Mouse (Mus musculus) MEL (cell line): ENCODE measurements around the gene Paqr6. TPM values are rescaled to one million over a fixed set of nuclear protein-coding genes. Genes with fewer than 3 reads are reported as not detected.

Experiments used
- DNase-seq: peaks from one replicate; pipeline ENCODE4 v3.0.0; 2011; ENCODE audit warnings: low read depth, low spot score
- H3K27ac ChIP-seq: 2 replicates; pipeline ENCODE4 v1.5.1; 2012; ENCODE audit warnings: low read depth, mild to moderate bottlenecking, control low read depth, low read length, moderate library complexity; ENCODE audit not compliant: control insufficient read depth
- H3K27me3 ChIP-seq, 2 experiments: fragments of 150-350 bp in 1 of 2; sonication (generic) in 1 of 2; 2 replicates each; pipeline ENCODE4 v1.6.1; 2012; ENCODE audit warnings: low read length in 2 of 2, mild to moderate bottlenecking in 2 of 2, improper control_type of control experiment in 1 of 2, moderate library complexity in 1 of 2; ENCODE audit not compliant: insufficient read depth in 2 of 2, control insufficient read depth in 1 of 2
- H3K36me3 ChIP-seq, 2 experiments: 2 replicates each; pipeline ENCODE4 v1.6.1; 2012 to 2014; ENCODE audit warnings: low read length in 2 of 2, improper control_type of control experiment in 1 of 2, inconsistent platforms in 1 of 2, mild to moderate bottlenecking in 1 of 2; ENCODE audit not compliant: insufficient read depth in 2 of 2, control insufficient read depth in 1 of 2
- H3K4me1 ChIP-seq, 2 experiments: fragments of 150-350 bp in 1 of 2; sonication (generic) in 1 of 2; 2 replicates each; pipeline ENCODE4 v1.6.1; 2012; ENCODE audit warnings: low read length in 2 of 2, improper control_type of control experiment in 1 of 2, mild to moderate bottlenecking in 1 of 2; ENCODE audit not compliant: insufficient read depth in 2 of 2, control insufficient read depth in 1 of 2
- H3K4me3 ChIP-seq, 2 experiments: fragments of 150-350 bp in 1 of 2; sonication (generic) in 1 of 2; 2 replicates each; pipeline ENCODE4 v1.5.1; 2012; ENCODE audit warnings: low read depth in 2 of 2, low read length in 2 of 2, mild to moderate bottlenecking in 2 of 2, moderate library complexity in 2 of 2, control low read depth in 1 of 2, improper control_type of control experiment in 1 of 2; ENCODE audit not compliant: control insufficient read depth in 1 of 2, insufficient read depth in 1 of 2
- H3K79me2 ChIP-seq: 2 replicates; pipeline ENCODE4 v1.6.1; 2012; ENCODE audit warnings: mild to moderate bottlenecking, low read length, moderate library complexity; ENCODE audit not compliant: control insufficient read depth, poor library complexity, insufficient read depth
- H3K9ac ChIP-seq: 2 replicates; pipeline ENCODE4 v1.6.1; 2012; ENCODE audit warnings: low read depth, mild to moderate bottlenecking, control low read depth, low read length, moderate library complexity; ENCODE audit not compliant: control insufficient read depth, poor library complexity, severe bottlenecking
- H3K9me3 ChIP-seq: fragments of 150-350 bp; sonication (generic); replicated peaks from 2 replicates; pipeline ENCODE4 v1.6.1; 2012; ENCODE audit warnings: mild to moderate bottlenecking, low read length, improper control_type of control experiment, moderate library complexity; ENCODE audit not compliant: insufficient read depth
- BHLHE40 ChIP-seq: IDR thresholded peaks from 2 replicates; pipeline ENCODE4 v1.6.1; 2012; ENCODE audit warnings: low read depth, mild to moderate bottlenecking, inconsistent platforms, low read length, improper control_type of control experiment, borderline replicate concordance
- CHD1 ChIP-seq: IDR thresholded peaks from 2 replicates; pipeline ENCODE4 v1.6.1; 2012; ENCODE audit warnings: low read depth, mild to moderate bottlenecking, inconsistent platforms, low read length, improper control_type of control experiment
- CHD2 ChIP-seq: IDR thresholded peaks from 2 replicates; pipeline ENCODE4 v1.6.1; 2011; ENCODE audit warnings: low read length, improper control_type of control experiment
- CTCF ChIP-seq, 3 experiments: IDR thresholded peaks in 2 of 3; conservative IDR thresholded peaks in 1 of 3; 2 replicates each; pipeline ENCODE4 v1.5.1; 2011 to 2012; ENCODE audit warnings: low read length in 3 of 3, low read depth in 2 of 3, mild to moderate bottlenecking in 2 of 3, improper control_type of control experiment in 1 of 3, inconsistent platforms in 1 of 3, mixed read lengths in 1 of 3, moderate library complexity in 1 of 3; ENCODE audit not compliant: control insufficient read depth in 1 of 3, insufficient read depth in 1 of 3, poor library complexity in 1 of 3, severe bottlenecking in 1 of 3
- ELF1 ChIP-seq: IDR thresholded peaks from 2 replicates; pipeline ENCODE4 v1.6.1; 2014; ENCODE audit warnings: low read depth, mild to moderate bottlenecking, inconsistent platforms, low read length, improper control_type of control experiment, moderate library complexity
- GATA1 ChIP-seq: IDR thresholded peaks from 2 replicates; pipeline ENCODE4 v1.6.1; 2011; ENCODE audit warnings: low read depth, low read length, improper control_type of control experiment
- HCFC1 ChIP-seq: IDR thresholded peaks from 2 replicates; pipeline ENCODE4 v1.6.1; 2012; ENCODE audit warnings: low read depth, mild to moderate bottlenecking, inconsistent platforms, low read length, improper control_type of control experiment, moderate library complexity
- KAT2A ChIP-seq: conservative IDR thresholded peaks from 2 replicates; pipeline ENCODE4 v1.6.1; 2012; ENCODE audit warnings: low read depth, low read length, improper control_type of control experiment, inconsistent platforms
- MAFK ChIP-seq: IDR thresholded peaks from 2 replicates; pipeline ENCODE4 v1.6.1; 2011; ENCODE audit warnings: low read depth, mild to moderate bottlenecking, low read length, improper control_type of control experiment, borderline replicate concordance
- MAZ ChIP-seq: IDR thresholded peaks from 2 replicates; pipeline ENCODE4 v1.6.1; 2012; ENCODE audit warnings: low read depth, mild to moderate bottlenecking, inconsistent platforms, low read length, improper control_type of control experiment
- MXI1 ChIP-seq: IDR thresholded peaks from 2 replicates; pipeline ENCODE4 v1.6.1; 2011; ENCODE audit warnings: mild to moderate bottlenecking, low read depth, low read length, improper control_type of control experiment
- MYB ChIP-seq: IDR thresholded peaks from 2 replicates; pipeline ENCODE4 v1.6.1; 2011; ENCODE audit warnings: mild to moderate bottlenecking, low read depth, low read length, improper control_type of control experiment
- NELFE ChIP-seq: IDR thresholded peaks from 2 replicates; pipeline ENCODE4 v1.6.1; 2011; ENCODE audit warnings: low read depth, low read length, improper control_type of control experiment
- NRF1 ChIP-seq: IDR thresholded peaks from 2 replicates; pipeline ENCODE4 v1.6.1; 2014; ENCODE audit warnings: low read depth, mild to moderate bottlenecking, inconsistent platforms, low read length, improper control_type of control experiment, moderate library complexity; ENCODE audit not compliant: poor library complexity, insufficient read depth, severe bottlenecking
- RCOR1 ChIP-seq: IDR thresholded peaks from 2 replicates; pipeline ENCODE4 v1.6.1; 2012; ENCODE audit warnings: low read depth, mild to moderate bottlenecking, inconsistent platforms, low read length, improper control_type of control experiment
- SIN3A ChIP-seq: IDR thresholded peaks from 2 replicates; pipeline ENCODE4 v1.6.1; 2012; ENCODE audit warnings: low read length, improper control_type of control experiment, inconsistent platforms
- TCF12 ChIP-seq: IDR thresholded peaks from 2 replicates; pipeline ENCODE4 v1.6.1; 2014; ENCODE audit warnings: low read depth, mild to moderate bottlenecking, inconsistent platforms, low read length, improper control_type of control experiment, moderate library complexity
- USF1 ChIP-seq: IDR thresholded peaks from 2 replicates; pipeline ENCODE4 v1.6.1; 2014; ENCODE audit warnings: low read depth, mild to moderate bottlenecking, inconsistent platforms, low read length, improper control_type of control experiment, moderate library complexity
- ZKSCAN1 ChIP-seq: IDR thresholded peaks from 2 replicates; pipeline ENCODE4 v1.6.1; 2012; ENCODE audit warnings: low read depth, mild to moderate bottlenecking, inconsistent platforms, low read length, improper control_type of control experiment, moderate library complexity
- ZMIZ1 ChIP-seq: IDR thresholded peaks from 2 replicates; pipeline ENCODE4 v1.6.1; 2012; ENCODE audit warnings: low read depth, mild to moderate bottlenecking, inconsistent platforms, low read length, improper control_type of control experiment, moderate library complexity
- ZNF384 ChIP-seq: IDR thresholded peaks from 2 replicates; pipeline ENCODE4 v1.6.1; 2012; ENCODE audit warnings: low read depth, mild to moderate bottlenecking, inconsistent platforms, low read length, improper control_type of control experiment
- polyA plus RNA-seq, 2 experiments: library from polyadenylated mRNA; stranded (reverse) in 1 of 2; unstranded in 1 of 2; fragments of >175 nt in 1 of 2; fragments of >200 nt in 1 of 2; gene quantifications; 2 replicates each; pipeline versions ENCODE4 v1.2.1 to v1.2.4; 2012; ENCODE audit warnings: low replicate concordance in 2 of 2, low read depth in 1 of 2; ENCODE audit not compliant: insufficient read length in 2 of 2, insufficient read depth in 1 of 2, missing spikeins in 1 of 2
- total RNA-seq: library from RNA; depleted of rRNA; stranded (reverse); fragments of 300-350 nt; gene quantifications from 2 replicates; pipeline ENCODE4 v1.2.3, GENCODE M21; 2012

Gene Paqr6
- total and polyA plus RNA-seq, 3 experiments, result 0.11 TPM; not detected in 2

- TF ChIP-seq ZMIZ1 (peak; percentile 64; the same call in 1 of the 2 replicates), CHD2 (peak; percentile 95), TCF12 (no peak; the same call in 1 of the 2 replicates), NRF1 (no peak), ELF1 (peak; percentile 53; the same call in 1 of the 2 replicates), MAZ (peak; percentile 94; the same call in 1 of the 2 replicates), RCOR1 (no peak), ZNF384 (peak; percentile 93), ZKSCAN1 (peak; percentile 69; the same call in 1 of the 2 replicates), USF1 (peak; percentile 99), MAFK (no peak), CHD1 (0 out of 2 replicates have a peak, but pooled peaks have one; percentile 25), NELFE (peak; percentile 96), MYB (no peak), SIN3A (peak; percentile 93), BHLHE40 (peak; percentile 62; the same call in 1 of the 2 replicates), KAT2A (peak; percentile 55; the same call in 1 of the 2 replicates), MXI1 (peak; percentile 94), CTCF (IDR thresholded peaks at IDR 0.05 in 2 of 3, conservative IDR thresholded peaks at IDR 0.05 in 1 of 3; ENCODE audit: control insufficient read depth in 1 of 3, insufficient read depth in 1 of 3, low read depth in 2 of 3, low read length in 3 of 3, poor library complexity in 1 of 3, severe bottlenecking in 1 of 3) (no peak), GATA1 (no peak)
- TF ChIP-seq, all 39 proteins: peak for 25
These were observed 45.6 kb downstream of the Paqr6 start, which contains the start of gene Pmf1 (continued) for GRCm38 (mm10) chr3:88409741-88410644.

DNA sequence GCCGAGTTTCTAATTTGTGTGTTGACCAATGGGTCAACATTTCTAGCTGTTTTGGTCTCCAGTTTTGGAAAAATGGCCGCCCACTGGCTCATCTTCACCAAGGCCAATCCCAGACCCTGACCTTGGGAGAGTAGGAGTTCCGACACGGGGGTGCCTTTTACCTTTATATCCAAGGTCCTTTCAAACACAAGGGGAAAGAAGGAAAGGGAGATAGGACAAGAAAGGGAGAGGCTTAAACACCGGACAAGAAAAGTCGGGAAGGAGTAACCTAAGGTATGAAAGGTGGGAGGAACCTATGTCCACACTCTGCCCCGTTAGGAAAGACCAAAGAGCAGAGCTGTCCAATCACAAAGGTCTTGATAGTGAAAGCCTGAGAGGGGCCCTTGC is 46.3 kb downstream of the Paqr6 start:
- H3K27me3 ChIP-seq, result no peaks in the 10 kb centered on the region
- peaks cover 0 to 26% of the 10 kb centered on the region in 2 experiments; a peak in 3 of 4 replicates for H3K4me1 ChIP-seq
- H3K4me3 ChIP-seq, result peak overlapping the region; percentile 55 to 87
- H3K27ac ChIP-seq, result peak overlapping the region; percentile 84
- peaks cover 0 to 15% of the 10 kb centered on the region in 2 experiments; a peak in 3 of 4 replicates for H3K36me3 ChIP-seq
- TF ChIP-seq USF1 (no peak), CHD1 (peak; percentile 28; the same call in 1 of the 2 replicates), MAFK (no peak), MAZ (no peak), HCFC1 (no peak), GATA1 (no peak)
- TF ChIP-seq, all 39 proteins: peak for 1
- DNase-seq, result no peak
- H3K9ac ChIP-seq, result peak overlapping the region; percentile 95
- peaks cover 26% of the 10 kb centered on the region for H3K79me2 ChIP-seq
- H3K9me3 ChIP-seq, result no peaks in the 10 kb centered on the region
